Mouse (Mus musculus) cerebellum, adult 2 months (tissue): ENCODE data around the gene Aspdh. TPM values are rescaled to one million over a fixed set of nuclear protein-coding genes. Genes with fewer than 3 reads are reported as not detected.

Source experiments
- DNase-seq, 2 experiments: peaks; one replicate each; pipeline ENCODE4 v3.0.0; 2021
- H3K27ac ChIP-seq: fragments of 200-500 bp; 2 replicates; pipeline ENCODE4 v1.5.1; 2012; ENCODE audit warnings: low read length, control low read depth, inconsistent platforms; ENCODE audit not compliant: insufficient read depth
- H3K27me3 ChIP-seq: fragments of 200-500 bp; 2 replicates; pipeline ENCODE4 v1.6.1; 2012; ENCODE audit warnings: inconsistent platforms, mild to moderate bottlenecking, low read length, moderate library complexity; ENCODE audit not compliant: control insufficient read depth, insufficient read depth
- H3K4me1 ChIP-seq: fragments of 200-500 bp; 2 replicates; pipeline ENCODE4 v1.6.1; 2011; ENCODE audit warnings: low read length; ENCODE audit not compliant: control insufficient read depth, insufficient read depth
- H3K4me3 ChIP-seq: fragments of 200-500 bp; replicated peaks from 2 replicates; pipeline ENCODE3; 2011; ENCODE audit warnings: mild to moderate bottlenecking, low read depth, low read length, control low read depth; ENCODE audit not compliant: insufficient read depth
- CTCF ChIP-seq: fragments of 200-500 bp; IDR thresholded peaks from 2 replicates; pipeline ENCODE4 v1.5.1; 2011; ENCODE audit warnings: low read depth, mild to moderate bottlenecking, control low read depth, low read length, moderate library complexity, borderline replicate concordance; ENCODE audit not compliant: insufficient read depth
- POLR2A ChIP-seq: fragments of 200-500 bp; IDR thresholded peaks from 2 replicates; pipeline ENCODE4 v1.6.1; 2011; ENCODE audit warnings: low read length, control low read depth, borderline replicate concordance; ENCODE audit not compliant: insufficient read depth
- WGBS: fragments of 180-500 bp; shearing (Covaris S2); methylation state at CpG from one replicate; pipeline ENCODE4 v1.1.7; 2018; 5-methylcytosine and 5-hydroxymethylcytosine counted together
- polyA plus RNA-seq: library from polyadenylated mRNA; depleted of rRNA; stranded (reverse); fragments of >200 nt; gene quantifications from 2 replicates; pipeline ENCODE4 v1.2.3, GENCODE M21; 2012; rRNA removed

Aspdh gene
- polyA plus RNA-seq, 1 experiment = 10.2 TPM

GRCm38 (mm10) chr7:44501563-44502115 is 36.4 kb downstream of the Aspdh start:
- Histone ChIP-seq H3K27me3 (no peaks in the 10 kb centered on the region), H3K4me3 (no peak overlapping the region), H3K4me1 (no peaks in the 10 kb centered on the region), H3K27ac (no peak overlapping the region)
- TF ChIP-seq POLR2A (no peak), CTCF (peak; percentile 79)
- peak; percentile 69 to 77 for DNase-seq
- WGBS = 33% methylated on average over 5 of the region's 5 CpGs

GRCm38 (mm10) chr7:44507491-44507890 is 42.3 kb downstream of the Aspdh start:
- Histone ChIP-seq H3K27ac (no peak overlapping the region), H3K4me3 (no peak overlapping the region), H3K4me1 (no peaks in the 10 kb centered on the region), H3K27me3 (no peaks in the 10 kb centered on the region)
- no peak for DNase-seq
- TF ChIP-seq POLR2A (no peak), CTCF (no peak)

Other genes with a start within 250 kb of the Aspdh start
- gene Klk1b5, start 249.4 kb upstream of the Aspdh start, polyA plus RNA-seq = not detected in 2 replicates
- gene Klk1, start 240.0 kb upstream of the Aspdh start, polyA plus RNA-seq = 0.20 and 0.36 TPM in 2 replicates
- gene Gm36864, start 229.2 kb upstream of the Aspdh start, polyA plus RNA-seq = not detected in 2 replicates
- gene 1700028J19Rik, start 218.7 kb upstream of the Aspdh start, polyA plus RNA-seq = 2.2 and 2.9 TPM in 2 replicates
- 98.8 and 111 TPM in 2 replicates for gene 2410002F23Rik, start 218.7 kb upstream of the Aspdh start, polyA plus RNA-seq
- gene Acp4, start 208.0 kb upstream of the Aspdh start, polyA plus RNA-seq = not detected in 2 replicates
- not detected in 2 replicates for gene Gm15517, start 203.9 kb upstream of the Aspdh start, polyA plus RNA-seq
- gene Clec11a, start 158.5 kb upstream of the Aspdh start, polyA plus RNA-seq = 2.4 and 3.0 TPM in 2 replicates
- gene Shank1, start 155.1 kb upstream of the Aspdh start, polyA plus RNA-seq = 51.4 and 60.7 TPM in 2 replicates
- gene Syt3, start 81.3 kb upstream of the Aspdh start, polyA plus RNA-seq = 125 and 130 TPM in 2 replicates
- 3.1 and 3.8 TPM in 2 replicates for gene 1700008O03Rik, start 79.6 kb upstream of the Aspdh start, polyA plus RNA-seq
- gene Lrrc4b, start 36.4 kb upstream of the Aspdh start, polyA plus RNA-seq = 190 and 214 TPM in 2 replicates
- 273 and 294 TPM in 2 replicates for gene Josd2, start 2.6 kb downstream of the Aspdh start, polyA plus RNA-seq
- 302 and 309 TPM in 2 replicates for gene Emc10, start 31.1 kb downstream of the Aspdh start, polyA plus RNA-seq
- gene Fam71e1, start 31.2 kb downstream of the Aspdh start, polyA plus RNA-seq = 32.6 and 34.0 TPM in 2 replicates
- 0.14 and 0.18 TPM in 2 replicates for gene Mybpc2, start 59.3 kb downstream of the Aspdh start, polyA plus RNA-seq
- gene Spib, start 66.7 kb downstream of the Aspdh start, polyA plus RNA-seq = 0.16 and 0.19 TPM in 2 replicates
- 21.6 and 25.1 TPM in 2 replicates for gene Pold1, start 83.5 kb downstream of the Aspdh start, polyA plus RNA-seq
- 106 and 109 TPM in 2 replicates for gene Nr1h2, start 88.6 kb downstream of the Aspdh start, polyA plus RNA-seq
- 0.26 and 0.43 TPM in 2 replicates for gene Napsa, start 107.0 kb downstream of the Aspdh start, polyA plus RNA-seq
- 368 and 423 TPM in 2 replicates for gene Kcnc3, start 125.3 kb downstream of the Aspdh start, polyA plus RNA-seq
- gene Myh14, start 205.5 kb downstream of the Aspdh start, polyA plus RNA-seq = 54.9 and 56.2 TPM in 2 replicates
- gene Izumo2, start 243.4 kb downstream of the Aspdh start, polyA plus RNA-seq = not detected in 2 replicates